In genomic region chr3:134828875-134829530, GRCm38 (mm10) we compare ENCODE assay signal across 9 mouse cellular contexts. TPM values are rescaled to one million over a fixed set of nuclear protein-coding genes. Genes with fewer than 3 reads are reported as not detected.
A peak's percentile ranks its signal among the peaks of the same experiment; 100 is the strongest.
DNase-seq lines count a peak whose midpoint lies in the region; ATAC-seq and TF ChIP-seq lines count a peak whose summit lies in the region.
"Had no signal": no experiment of that assay in that cellular context is flagged by ENCODE, and none has a peak within 500 bp of the region (broad histone marks: within the 10 kb centered on the region; RNA-seq: fewer than 3 reads in every experiment).

Tacr3 (plus strand) TSS chr3:134829007.

- H3K27ac ChIP-seq in gastrocnemius, adult 2 months: no peak within 1 kb of the TSS
- H3K27ac ChIP-seq in testis, adult 2 months (ENCODE audit: control insufficient read depth, insufficient read depth, low read depth, low read length): no peak within 1 kb of the TSS
- no peak within 1 kb of the TSS for H3K27ac ChIP-seq in heart, postnatal 0 days (ENCODE audit: low read depth)
- H3K27ac ChIP-seq in liver, embryonic 14.5 days: no peak within 1 kb of the TSS

- no peak within 1 kb of the TSS for H3K4me3 ChIP-seq in gastrocnemius, adult 2 months
- H3K4me3 ChIP-seq in testis, adult 2 months (ENCODE audit: control insufficient read depth, low read depth, low read length): peak within 1 kb of the TSS; percentile 33
- peak within 1 kb of the TSS; percentile 29 for H3K4me3 ChIP-seq in heart, postnatal 0 days (ENCODE audit: low read depth, low read length)
- no peak within 1 kb of the TSS for H3K4me3 ChIP-seq in liver, embryonic 14.5 days (ENCODE audit: insufficient read depth in 1 of 2, low read depth in 2 of 2, low read length in 2 of 2)

- no peak for TF ChIP-seq POLR2A in testis, adult 2 months (IDR thresholded peaks at IDR 0.05; ENCODE audit: control insufficient read depth, low read depth, low read length)

- H3K4me1 ChIP-seq in testis, adult 2 months (ENCODE audit: control insufficient read depth, insufficient read depth, low read length): no peaks in the 10 kb centered on the region; the same call in 1 of the 2 replicates
- peaks cover 7% of the 10 kb centered on the region; the same call in 1 of the 2 replicates for H3K4me1 ChIP-seq in heart, postnatal 0 days (ENCODE audit: control insufficient read depth, insufficient read depth)
- H3K4me1 ChIP-seq in liver, embryonic 14.5 days (replicated peaks; ENCODE audit: control insufficient read depth in 2 of 2, insufficient read depth in 2 of 2, low read length in 1 of 2): no peaks in the 10 kb centered on the region

- no peak within 1 kb of the TSS for H3K9ac ChIP-seq in heart, postnatal 0 days (replicated peaks; ENCODE audit: low read depth, low read length)
- no peak within 1 kb of the TSS for H3K9ac ChIP-seq in liver, embryonic 14.5 days (replicated peaks)

- no peaks in the 10 kb centered on the region for H3K27me3 ChIP-seq in testis, adult 2 months (ENCODE audit: control insufficient read depth, insufficient read depth, low read length)
- H3K27me3 ChIP-seq in heart, postnatal 0 days (ENCODE audit: control insufficient read depth, insufficient read depth, low read length): peaks cover 17% of the 10 kb centered on the region
- H3K27me3 ChIP-seq in liver, embryonic 14.5 days (ENCODE audit: control insufficient read depth, insufficient read depth, low read length): no peaks in the 10 kb centered on the region
- H3K27me3 ChIP-seq: CH12.LX had no signal

- TF ChIP-seq CTCF in gastrocnemius, adult 2 months (IDR thresholded peaks at IDR 0.05): no peak
- TF ChIP-seq CTCF in testis, adult 2 months (IDR thresholded peaks at IDR 0.05; ENCODE audit: control insufficient read depth, insufficient read depth, insufficient replicate concordance, low read depth, low read length): no peak
- no peak for TF ChIP-seq CTCF in heart, postnatal 0 days (IDR thresholded peaks at IDR 0.05; ENCODE audit: low read depth)
- TF ChIP-seq CTCF in liver, embryonic 14.5 days (IDR thresholded peaks at IDR 0.05; ENCODE audit: low read depth): no peak

- no peak for ATAC-seq in heart, postnatal 0 days (ENCODE audit: insufficient read depth, low read depth)
- ATAC-seq in liver, embryonic 14.5 days (ENCODE audit: insufficient read depth): no peak

- peak within 1 kb of the TSS; percentile 59 for H3K4me2 ChIP-seq in heart, postnatal 0 days (ENCODE audit: low read depth, low read length)
- H3K4me2 ChIP-seq in liver, embryonic 14.5 days (ENCODE audit: low read depth): peak within 1 kb of the TSS; percentile 1; the same call in 1 of the 2 replicates

- WGBS in heart, postnatal 0 days: 2% methylated on average over 36 of the region's 36 CpGs
- 3% methylated on average over 36 of the region's 36 CpGs for WGBS in liver, embryonic 14.5 days (ENCODE audit: insufficient replicate concordance)

- intact Hi-C loops in gastrocnemius, adult 2 months (cut with DNase I): no loop called here
- intact Hi-C loops in gastrocnemius, postnatal 14 days (cut with DNase I; ENCODE audit: low total_unique reads): no loop called here

- no peak for TF ChIP-seq EP300 in heart, postnatal 0 days (IDR thresholded peaks at IDR 0.05; ENCODE audit: low read depth)
- TF ChIP-seq EP300 in liver, embryonic 14.5 days (IDR thresholded peaks at IDR 0.05; ENCODE audit: low read depth): no peak

- no peaks in the 10 kb centered on the region for H3K9me3 ChIP-seq in heart, postnatal 0 days (replicated peaks; ENCODE audit: control insufficient read depth, low read length)
- no peaks in the 10 kb centered on the region for H3K9me3 ChIP-seq in liver, embryonic 14.5 days (ENCODE audit: control insufficient read depth, low read length)

- H3K36me3 ChIP-seq in testis, adult 2 months (ENCODE audit: control insufficient read depth, insufficient read depth, low read length): no peaks in the 10 kb centered on the region
- no peaks in the 10 kb centered on the region for H3K36me3 ChIP-seq in heart, postnatal 0 days (replicated peaks; ENCODE audit: control insufficient read depth, insufficient read depth, low read length)
- H3K36me3 ChIP-seq in liver, embryonic 14.5 days (replicated peaks; ENCODE audit: control insufficient read depth, insufficient read depth, low read depth): no peaks in the 10 kb centered on the region

- peak; percentile 17 for DNase-seq in gastrocnemius, adult 2 months
- no peak for DNase-seq in gastrocnemius, postnatal 14 days
- DNase-seq in testis, postnatal 14 days (ENCODE audit: low spot score): no peak
- no peak for DNase-seq in heart, postnatal 0 days (ENCODE audit: low spot score)
- no peak for DNase-seq in liver, embryonic 14.5 days (ENCODE audit: low read depth in 3 of 3, low spot score in 3 of 3)
- peak; percentile 9 to 10 for DNase-seq in right cerebral cortex, adult 2 months (ENCODE audit: low spot score in 2 of 2)
- no peak for DNase-seq in spleen, postnatal 36 days (ENCODE audit: low spot score in 2 of 2)

RNA-seq across cellular contexts. Expression of gene Tacr3, which starts in this region (rescaled TPM):
- not detected for total RNA-seq in gastrocnemius, adult 2 months (2021)
- not detected for total RNA-seq in gastrocnemius, postnatal 14 days (2021)
- 0.02 and 0.04 TPM in 2 replicates for polyA plus RNA-seq in testis, adult 2 months (2012; rRNA removed)
- total RNA-seq in heart, postnatal 0 days (2014; rRNA removed; ENCODE audit: low replicate concordance): not detected in 2 replicates
- polyA plus RNA-seq in heart, postnatal 0 days (2015; fragmentation: Nextera tagmentation; extraction: Ambion mirVana): not detected in 2 replicates
- 0.01 TPM in 2 replicates for polyA plus RNA-seq in liver, embryonic 14.5 days (2012; rRNA removed)
- polyA plus RNA-seq in liver, embryonic 14.5 days (2014; fragmentation: Nextera tagmentation; extraction: Ambion mirVana): not detected in 2 replicates
- total RNA-seq: CH12.LX had no signal

Comparison
In these comparisons a context has a peak if more than half of its experiments do, and no peak if none do; other contexts are left out.
1. Peak in DNase-seq in gastrocnemius, adult 2 months; RNA of the gene not detected or under 1 TPM.
2. DNase-seq: peak in right cerebral cortex, adult 2 months (2 of 2); none in gastrocnemius, postnatal 14 days (single experiment), testis, postnatal 14 days (single experiment), heart, postnatal 0 days (single experiment), liver, embryonic 14.5 days (0 of 3) and spleen, postnatal 36 days (0 of 2).
3. H3K4me3 ChIP-seq: peak in testis, adult 2 months (single experiment) and heart, postnatal 0 days (single experiment); none in gastrocnemius, adult 2 months (single experiment) and liver, embryonic 14.5 days (0 of 2).